Mouse (Mus musculus) stomach, embryonic 14.5 days (tissue): ENCODE data around the gene Gm9195. TPM values are rescaled to one million over a fixed set of nuclear protein-coding genes. Genes with fewer than 3 reads are reported as not detected.

Experiments
- ATAC-seq: fragments of 200-750 bp; cut with Nextera tagmentation; 2 replicates; pipeline ENCODE4 v1.8.0; 2017; ENCODE audit warnings: low read depth, moderate TSS enrichment; ENCODE audit not compliant: insufficient number of reproducible peaks, insufficient read depth, low FRiP score
- H3K27ac ChIP-seq: fragments of 300-500 bp; sonication (generic); 2 replicates; pipeline ENCODE4 v1.5.1; 2014; ENCODE audit warnings: mild to moderate bottlenecking, low read length, moderate library complexity, mixed read lengths
- H3K27me3 ChIP-seq: fragments of 300-500 bp; sonication (generic); 2 replicates; pipeline ENCODE4 v1.6.1; 2014; ENCODE audit warnings: low read length, control low read depth, mixed read lengths; ENCODE audit not compliant: control insufficient read depth, insufficient read depth
- H3K36me3 ChIP-seq: fragments of 300-500 bp; sonication (generic); 2 replicates; pipeline ENCODE4 v1.6.1; 2014; ENCODE audit warnings: mild to moderate bottlenecking, control low read depth, low read length, moderate library complexity, mixed read lengths; ENCODE audit not compliant: control insufficient read depth, insufficient read depth
- H3K4me1 ChIP-seq: fragments of 300-500 bp; sonication (generic); 2 replicates; pipeline ENCODE4 v1.6.1; 2014; ENCODE audit warnings: low read length, control low read depth, mixed read lengths; ENCODE audit not compliant: control insufficient read depth, insufficient read depth
- H3K4me2 ChIP-seq: fragments of 300-500 bp; sonication (generic); replicated peaks from 2 replicates; pipeline ENCODE4 v1.6.1; 2014; ENCODE audit warnings: low read depth, low read length, control low read depth
- H3K4me3 ChIP-seq: fragments of 300-500 bp; sonication (generic); 2 replicates; pipeline ENCODE4 v1.5.1; 2014; ENCODE audit warnings: low read depth, low read length, control low read depth
- H3K9ac ChIP-seq: fragments of 300-500 bp; sonication (generic); replicated peaks from 2 replicates; pipeline ENCODE4 v1.6.1; 2014; ENCODE audit warnings: low read depth, mild to moderate bottlenecking, control low read depth, low read length, moderate library complexity, mixed read lengths
- H3K9me3 ChIP-seq: fragments of 300-500 bp; sonication (generic); 2 replicates; pipeline ENCODE4 v1.6.1; 2016; ENCODE audit warnings: low read depth, low read length, control low read depth; ENCODE audit not compliant: control insufficient read depth
- WGBS: fragments of 180-500 bp; shearing (Covaris S2); extraction: QIAGEN DNeasy Blood & Tissue Kit; methylation state at CpG from one replicate; pipeline ENCODE4 v1.1.7; 2014; 5-methylcytosine and 5-hydroxymethylcytosine counted together
- polyA plus RNA-seq: library from polyadenylated mRNA; unstranded; fragments of >200 nt; fragmentation: Nextera tagmentation; extraction: Ambion mirVana; gene quantifications from 2 replicates; pipeline ENCODE4 v1.2.1, GENCODE M21; 2014

The Gm9195 gene
- polyA plus RNA-seq, 1 experiment from 2014 or later, result not detected

- WGBS, result 15% methylated on average over 11 of the region's 11 CpGs
- Histone ChIP-seq H3K9ac (no peak overlapping the region), H3K27ac (no peak overlapping the region), H3K4me1 (no peaks in the 10 kb centered on the region), H3K27me3 (no peaks in the 10 kb centered on the region), H3K4me3 (peak overlapping the region; percentile 26), H3K36me3 (no peaks in the 10 kb centered on the region), H3K9me3 (no peaks in the 10 kb centered on the region), H3K4me2 (peak overlapping the region; percentile 59)
- ATAC-seq, result no peak
These were observed 15.2 kb upstream of the Gm9195 start for GRCm38 (mm10) chr14:72506723-72507420.

- Histone ChIP-seq H3K9me3 (no peaks in the 10 kb centered on the region), H3K4me2 (peak overlapping the region; percentile 59), H3K36me3 (no peaks in the 10 kb centered on the region), H3K27me3 (no peaks in the 10 kb centered on the region), H3K4me1 (no peaks in the 10 kb centered on the region), H3K9ac (no peak overlapping the region), H3K27ac (no peak overlapping the region), H3K4me3 (peak overlapping the region; percentile 26)
- peak; percentile 68; the same call in 1 of the 2 replicates for ATAC-seq
- WGBS, result 6% methylated on average over 12 of the region's 12 CpGs
These were observed 14.5 kb upstream of the Gm9195 start for GRCm38 (mm10) chr14:72506018-72506722.

GRCm38 (mm10) chr14:72504985-72505384, 13.3 kb upstream of the Gm9195 start:
- H3K4me1 ChIP-seq, result no peaks in the 10 kb centered on the region
- no peaks in the 10 kb centered on the region for H3K9me3 ChIP-seq
- no peak overlapping the region for H3K27ac ChIP-seq
- H3K4me3 ChIP-seq, result no peak overlapping the region
- no peak overlapping the region for H3K9ac ChIP-seq
- no peak overlapping the region for H3K4me2 ChIP-seq
- no peaks in the 10 kb centered on the region for H3K27me3 ChIP-seq
- ATAC-seq, result no peak
- no peaks in the 10 kb centered on the region for H3K36me3 ChIP-seq
- WGBS, result 100% methylated on average over 1 of the region's 1 CpGs

GRCm38 (mm10) chr14:72503241-72503640, 11.6 kb upstream of the Gm9195 start:
- H3K4me3 ChIP-seq, result no peak overlapping the region
- no peak for ATAC-seq
- H3K27me3 ChIP-seq, result no peaks in the 10 kb centered on the region
- no peak overlapping the region for H3K9ac ChIP-seq
- no peaks in the 10 kb centered on the region for H3K36me3 ChIP-seq
- no peak overlapping the region for H3K4me2 ChIP-seq
- WGBS, result 60% methylated on average over 6 of the region's 6 CpGs
- no peaks in the 10 kb centered on the region for H3K9me3 ChIP-seq
- no peaks in the 10 kb centered on the region for H3K4me1 ChIP-seq
- H3K27ac ChIP-seq, result no peak overlapping the region

GRCm38 (mm10) chr14:72493775-72494174, 2.1 kb upstream of the Gm9195 start:
- WGBS, result 82% methylated on average over 1 of the region's 1 CpGs
- H3K4me2 ChIP-seq, result no peak overlapping the region
- no peaks in the 10 kb centered on the region for H3K36me3 ChIP-seq
- H3K27me3 ChIP-seq, result no peaks in the 10 kb centered on the region
- ATAC-seq, result no peak
- H3K4me1 ChIP-seq, result no peaks in the 10 kb centered on the region
- H3K27ac ChIP-seq, result no peak overlapping the region
- H3K9me3 ChIP-seq, result no peaks in the 10 kb centered on the region
- no peak overlapping the region for H3K4me3 ChIP-seq
- no peak overlapping the region for H3K9ac ChIP-seq

GRCm38 (mm10) chr14:72490367-72490766, 1.3 kb downstream of the Gm9195 start:
- H3K27ac ChIP-seq, result no peak overlapping the region
- H3K9me3 ChIP-seq, result no peaks in the 10 kb centered on the region
- no peaks in the 10 kb centered on the region for H3K36me3 ChIP-seq
- no peak overlapping the region for H3K9ac ChIP-seq
- no peak overlapping the region for H3K4me2 ChIP-seq
- no peak for ATAC-seq
- H3K27me3 ChIP-seq, result no peaks in the 10 kb centered on the region
- no peak overlapping the region for H3K4me3 ChIP-seq
- H3K4me1 ChIP-seq, result no peaks in the 10 kb centered on the region
- 92% methylated on average over 3 of the region's 3 CpGs for WGBS

- no peak overlapping the region for H3K9ac ChIP-seq
- no peaks in the 10 kb centered on the region for H3K36me3 ChIP-seq
- H3K27me3 ChIP-seq, result no peaks in the 10 kb centered on the region
- ATAC-seq, result 0 out of 2 replicates have a peak, but pooled peaks have one; percentile 58
- H3K9me3 ChIP-seq, result no peaks in the 10 kb centered on the region
- H3K27ac ChIP-seq, result no peak overlapping the region
- H3K4me3 ChIP-seq, result no peak overlapping the region
- 64% methylated on average over 1 of the region's 1 CpGs for WGBS
- H3K4me1 ChIP-seq, result no peaks in the 10 kb centered on the region
- no peak overlapping the region for H3K4me2 ChIP-seq
These were observed 17.1 kb downstream of the Gm9195 start for GRCm38 (mm10) chr14:72474501-72474900.

GRCm38 (mm10) chr14:72468429-72468828, 23.2 kb downstream of the Gm9195 start:
- Histone ChIP-seq H3K4me3 (no peak overlapping the region), H3K36me3 (no peaks in the 10 kb centered on the region), H3K9me3 (no peaks in the 10 kb centered on the region), H3K27ac (no peak overlapping the region), H3K27me3 (no peaks in the 10 kb centered on the region), H3K4me1 (no peaks in the 10 kb centered on the region), H3K4me2 (no peak overlapping the region), H3K9ac (no peak overlapping the region)
- 38% methylated on average over 4 of the region's 4 CpGs for WGBS
- no peak for ATAC-seq
